Mouse (Mus musculus): ENCODE data around the gene Rab3ip. TPM values are rescaled to one million over a fixed set of nuclear protein-coding genes. Genes with fewer than 3 reads are reported as not detected.

Gene Rab3ip
- total and polyA plus RNA-seq, 3 experiments: 15.2 to 23.2 TPM; not detected in 1

DNA sequence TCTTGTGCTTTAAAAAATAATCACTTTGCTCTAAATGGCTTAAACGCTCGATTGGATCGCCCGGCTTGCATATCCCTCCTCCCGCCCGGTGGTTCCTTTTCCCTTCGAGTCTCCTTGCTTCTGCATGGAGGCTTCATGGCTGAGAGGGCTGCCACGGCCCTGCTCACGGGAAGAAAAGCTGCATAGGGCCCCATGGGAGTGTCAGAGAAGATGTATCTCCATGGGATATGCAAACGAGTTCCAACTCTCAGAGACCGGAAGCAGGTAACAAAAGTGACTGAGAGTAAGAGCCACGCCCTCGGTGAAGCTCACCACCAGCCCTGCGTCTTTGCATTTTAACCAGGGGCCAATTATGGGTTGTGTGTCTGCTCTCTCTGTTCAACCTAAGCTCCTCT, 78.6 kb downstream of the Rab3ip start:
- no peak overlapping the region for H3K27ac ChIP-seq (ENCODE audit: control insufficient read depth, low read depth, low read length)
- H3K79me2 ChIP-seq (ENCODE audit: control insufficient read depth, insufficient read depth, low read length, poor library complexity): no peaks in the 10 kb centered on the region
- TF ChIP-seq TAL1 (IDR thresholded peaks at IDR 0.05; ENCODE audit: low read length) (no peak), MYB (IDR thresholded peaks at IDR 0.05; ENCODE audit: low read depth, low read length) (no peak), EP300 (IDR thresholded peaks at IDR 0.05; ENCODE audit: low read depth in 1 of 2, low read length in 2 of 2) (no peak), ELF1 (IDR thresholded peaks at IDR 0.05; ENCODE audit: low read depth, low read length) (no peak), SIN3A (IDR thresholded peaks at IDR 0.05; ENCODE audit: low read length) (no peak), SMC3 (IDR thresholded peaks at IDR 0.05; ENCODE audit: low read depth, low read length) (no peak), TCF12 (IDR thresholded peaks at IDR 0.05; ENCODE audit: low read depth, low read length) (no peak), ZMIZ1 (IDR thresholded peaks at IDR 0.05; ENCODE audit: low read depth, low read length) (no peak), MAZ (IDR thresholded peaks at IDR 0.05; ENCODE audit: low read depth, low read length) (no peak), TBP (IDR thresholded peaks at IDR 0.05; ENCODE audit: low read depth, low read length) (no peak), POLR2A (IDR thresholded peaks at IDR 0.05; ENCODE audit: control insufficient read depth in 1 of 2, insufficient read depth in 1 of 2, low read depth in 1 of 2, low read length in 2 of 2, poor library complexity in 1 of 2) (no peak), POLR2AphosphoS5 (IDR thresholded peaks at IDR 0.05; ENCODE audit: borderline replicate concordance, low read depth, low read length) (no peak), POLR2AphosphoS2 (IDR thresholded peaks at IDR 0.05; ENCODE audit: low read length) (no peak)
- H3K4me3 ChIP-seq (ENCODE audit: control insufficient read depth in 1 of 2, insufficient read depth in 1 of 2, low read depth in 2 of 2, low read length in 2 of 2): no peak overlapping the region
- no peaks in the 10 kb centered on the region for H3K36me3 ChIP-seq (ENCODE audit: control insufficient read depth in 1 of 2, insufficient read depth in 2 of 2, low read length in 2 of 2)
- H3K4me1 ChIP-seq (ENCODE audit: control insufficient read depth in 1 of 2, insufficient read depth in 2 of 2, low read length in 2 of 2): no peaks in the 10 kb centered on the region
- no peak for DNase-seq (ENCODE audit: low read depth, low spot score)
- no peak overlapping the region for H3K9ac ChIP-seq (ENCODE audit: control insufficient read depth, low read depth, low read length, poor library complexity, severe bottlenecking)
- no peaks in the 10 kb centered on the region for H3K9me3 ChIP-seq (replicated peaks; ENCODE audit: insufficient read depth, low read length)
- no peaks in the 10 kb centered on the region for H3K27me3 ChIP-seq (ENCODE audit: control insufficient read depth in 1 of 2, insufficient read depth in 2 of 2, low read length in 2 of 2)

DNA sequence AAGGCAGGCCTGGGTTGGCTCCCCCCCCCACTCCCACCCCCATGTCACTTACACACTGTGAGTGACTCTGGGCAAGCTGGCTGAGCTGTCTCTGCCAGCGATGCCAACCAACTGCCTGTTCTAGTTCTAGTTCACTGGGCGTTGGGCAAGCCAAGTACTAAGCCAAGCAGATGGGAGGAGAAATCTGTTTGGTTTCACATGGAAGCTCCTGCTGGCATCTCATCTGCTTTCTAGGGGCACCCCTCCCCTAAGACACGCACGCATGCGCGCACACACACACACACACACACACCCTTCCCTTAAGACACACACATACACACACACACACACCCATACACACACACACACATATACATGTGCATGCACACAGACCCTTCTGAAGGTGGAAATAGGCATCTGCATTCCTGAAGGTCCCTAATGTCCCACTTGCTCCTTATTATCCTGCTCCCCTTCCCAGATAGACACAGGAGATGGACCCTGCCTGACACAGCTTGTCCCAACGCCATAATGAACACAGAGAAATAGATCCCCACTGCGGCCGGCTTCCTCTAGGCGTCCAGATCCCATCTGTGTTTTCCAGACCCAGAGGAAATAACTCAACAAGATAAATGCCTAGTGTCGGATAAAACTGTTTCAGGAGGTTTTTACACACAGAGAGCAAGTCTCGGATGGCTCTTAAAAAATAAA, 79.1 kb downstream of the Rab3ip start:
- no peak for TF ChIP-seq JUND (IDR thresholded peaks at IDR 0.05; ENCODE audit: low read depth, low read length)
- TF ChIP-seq GATA1 (IDR thresholded peaks at IDR 0.05; ENCODE audit: low read depth, low read length): no peak
- TF ChIP-seq SIN3A (IDR thresholded peaks at IDR 0.05; ENCODE audit: low read length): no peak
- no peak for TF ChIP-seq TAL1 (IDR thresholded peaks at IDR 0.05; ENCODE audit: low read length)
- no peak for TF ChIP-seq USF2 (IDR thresholded peaks at IDR 0.05; ENCODE audit: borderline replicate concordance in 1 of 2, insufficient read depth in 1 of 2, low read depth in 1 of 2, low read length in 2 of 2)
- TF ChIP-seq CHD1 (IDR thresholded peaks at IDR 0.05; ENCODE audit: low read depth, low read length): no peak
- TF ChIP-seq RAD21 (IDR thresholded peaks at IDR 0.05; ENCODE audit: low read depth, low read length): no peak
- TF ChIP-seq BHLHE40 (IDR thresholded peaks at IDR 0.05; ENCODE audit: borderline replicate concordance, low read depth, low read length): no peak
- no peak for TF ChIP-seq RCOR1 (IDR thresholded peaks at IDR 0.05; ENCODE audit: low read depth, low read length)
- H3K36me3 ChIP-seq (ENCODE audit: control insufficient read depth in 1 of 2, insufficient read depth in 2 of 2, low read length in 2 of 2): no peaks in the 10 kb centered on the region
- DNase-seq (ENCODE audit: low read depth, low spot score): no peak
- no peak overlapping the region for H3K4me3 ChIP-seq (ENCODE audit: control insufficient read depth in 1 of 2, insufficient read depth in 1 of 2, low read depth in 2 of 2, low read length in 2 of 2)
- no peaks in the 10 kb centered on the region for H3K79me2 ChIP-seq (ENCODE audit: control insufficient read depth, insufficient read depth, low read length, poor library complexity)
- no peak overlapping the region for H3K9ac ChIP-seq (ENCODE audit: control insufficient read depth, low read depth, low read length, poor library complexity, severe bottlenecking)
- H3K27ac ChIP-seq (ENCODE audit: control insufficient read depth, low read depth, low read length): no peak overlapping the region
- H3K9me3 ChIP-seq (replicated peaks; ENCODE audit: insufficient read depth, low read length): no peaks in the 10 kb centered on the region
- no peaks in the 10 kb centered on the region for H3K4me1 ChIP-seq (ENCODE audit: control insufficient read depth in 1 of 2, insufficient read depth in 2 of 2, low read length in 2 of 2)
- no peaks in the 10 kb centered on the region for H3K27me3 ChIP-seq (ENCODE audit: control insufficient read depth in 1 of 2, insufficient read depth in 2 of 2, low read length in 2 of 2)
